Mouse (Mus musculus) G1E (cell line): Measurements from ENCODE around the gene Kcnj1. TPM values are rescaled to one million over a fixed set of nuclear protein-coding genes. Genes with fewer than 3 reads are reported as not detected.

ENCODE experiments used
- ATAC-seq: 2 replicates; pipeline ENCODE4 v1.8.0; 2016; ENCODE audit warnings: mild to moderate bottlenecking; ENCODE audit not compliant: insufficient number of reproducible peaks, poor library complexity, low FRiP score, severe bottlenecking; ENCODE audit errors: extremely low read depth
- DNase-seq: peaks from one replicate; pipeline ENCODE4 v3.0.0; 2012; ENCODE audit warnings: low spot score
- H3K27me3 ChIP-seq: 2 replicates; pipeline ENCODE4 v1.6.1; 2012; ENCODE audit warnings: mild to moderate bottlenecking, low read length, inconsistent platforms; ENCODE audit not compliant: insufficient read depth
- H3K36me3 ChIP-seq: replicated peaks from 2 replicates; pipeline ENCODE3; 2012; ENCODE audit warnings: mild to moderate bottlenecking, inconsistent platforms
- H3K4me1 ChIP-seq: 2 replicates; pipeline ENCODE4 v1.6.1; 2012; ENCODE audit warnings: low read depth, low read length, inconsistent platforms, mixed read lengths; ENCODE audit not compliant: insufficient read depth
- H3K4me3 ChIP-seq: 2 replicates; pipeline ENCODE4 v1.5.1; 2012; ENCODE audit warnings: low read depth, mild to moderate bottlenecking, inconsistent platforms, low read length, moderate library complexity, mixed read lengths
- H3K9me3 ChIP-seq: replicated peaks from 2 replicates; pipeline ENCODE4 v1.6.1; 2012; ENCODE audit warnings: inconsistent platforms
- CTCF ChIP-seq: IDR thresholded peaks from 2 replicates; pipeline ENCODE4 v1.5.1; 2012; ENCODE audit warnings: low read depth, low read length, inconsistent platforms, mixed read lengths
- GATA1 ChIP-seq: IDR thresholded peaks from 2 replicates; pipeline ENCODE4 v1.6.1; 2012; ENCODE audit warnings: borderline replicate concordance, low read length, inconsistent platforms, mixed read lengths
- GATA2 ChIP-seq: IDR thresholded peaks from 2 replicates; pipeline ENCODE4 v1.6.1; 2012; ENCODE audit warnings: low read depth, low read length, inconsistent platforms, borderline replicate concordance
- POLR2AphosphoS5 ChIP-seq: IDR thresholded peaks from 2 replicates; pipeline ENCODE4 v1.6.1; 2012; ENCODE audit warnings: low read depth, low read length, inconsistent platforms; ENCODE audit not compliant: insufficient replicate concordance
- TAL1 ChIP-seq: conservative IDR thresholded peaks from 2 replicates; pipeline ENCODE4 v1.6.1; 2012; ENCODE audit warnings: low read depth, low read length, inconsistent platforms, mixed read lengths
- polyA plus RNA-seq: library from polyadenylated mRNA; stranded (reverse); fragments of >175 nt; gene quantifications from 2 replicates; pipeline ENCODE4 v1.2.3, GENCODE M21; 2012
- total RNA-seq, 2 experiments: library from RNA; stranded (forward) in 1 of 2; stranded (reverse) in 1 of 2; fragments of 200-1000 nt in 1 of 2; fragments of >200 nt in 1 of 2; fragmentation: Nextera tagmentation in 1 of 2; gene quantifications; 2 replicates each; pipeline ENCODE4 v1.2.3; 2014 to 2017

Kcnj1 gene
- total and polyA plus RNA-seq, 3 experiments = 0.16 TPM; not detected in 2

DNA sequence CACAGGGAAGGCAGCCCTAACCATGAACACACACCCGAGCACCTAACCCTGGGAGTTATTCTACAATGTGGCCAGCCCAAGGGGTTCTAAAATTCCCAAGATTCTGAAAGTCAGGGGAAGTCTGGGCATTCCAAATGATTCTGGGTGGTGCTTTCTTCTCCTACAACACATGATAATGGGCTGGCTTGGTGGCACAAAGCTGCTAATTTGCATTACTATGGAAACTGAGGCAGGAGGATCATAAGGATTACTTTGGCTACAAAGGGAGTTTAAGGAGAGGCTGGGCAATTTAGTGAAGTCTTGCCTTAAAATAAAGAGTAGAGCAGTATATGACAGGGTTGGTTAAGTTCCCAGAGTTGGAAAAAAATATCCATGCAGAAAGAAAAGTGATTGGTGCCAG, 42.7 kb downstream of the Kcnj1 start:
- TF ChIP-seq GATA2 (no peak), TAL1 (no peak), GATA1 (no peak), POLR2AphosphoS5 (no peak), CTCF (no peak)
- no peaks in the 10 kb centered on the region for H3K27me3 ChIP-seq
- ATAC-seq (no peak), DNase-seq (no peak)
- peaks cover 4% of the 10 kb centered on the region; the same call in 1 of the 2 replicates for H3K9me3 ChIP-seq
- H3K36me3 ChIP-seq = no peaks in the 10 kb centered on the region
- no peaks in the 10 kb centered on the region for H3K4me1 ChIP-seq
- H3K4me3 ChIP-seq = no peak overlapping the region

DNA sequence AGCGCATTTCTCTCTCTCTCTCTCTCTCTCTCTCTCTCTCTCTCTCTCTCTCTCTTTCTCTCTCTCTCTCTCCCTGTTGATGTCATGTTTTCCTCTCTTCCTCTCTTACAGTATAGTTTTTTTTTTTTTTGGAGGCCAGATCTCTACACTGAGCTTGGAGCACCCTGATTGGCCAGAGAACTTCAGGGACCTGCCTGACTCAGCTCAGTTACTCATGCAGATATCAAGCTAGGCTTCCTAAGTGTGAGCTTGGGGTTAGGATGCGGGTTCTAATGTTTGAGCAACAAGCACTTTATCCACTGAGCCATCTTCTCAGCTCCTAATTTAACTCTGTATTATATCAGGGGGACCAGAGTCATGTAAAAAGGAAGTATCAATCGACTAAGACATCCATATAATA, 43.7 kb downstream of the Kcnj1 start:
- TF ChIP-seq POLR2AphosphoS5 (no peak), CTCF (no peak), TAL1 (no peak), GATA1 (no peak), GATA2 (no peak)
- Histone ChIP-seq H3K36me3 (no peaks in the 10 kb centered on the region), H3K27me3 (no peaks in the 10 kb centered on the region), H3K4me3 (no peak overlapping the region), H3K4me1 (no peaks in the 10 kb centered on the region), H3K9me3 (peaks cover 4% of the 10 kb centered on the region; the same call in 1 of the 2 replicates)
- no peak for ATAC-seq
- DNase-seq = no peak

GRCm38 (mm10) chr9:32417466-32418116, 45.3 kb downstream of the Kcnj1 start:
- H3K27me3 ChIP-seq = no peaks in the 10 kb centered on the region
- no peaks in the 10 kb centered on the region for H3K36me3 ChIP-seq
- TF ChIP-seq GATA1 (no peak), TAL1 (no peak), CTCF (no peak), POLR2AphosphoS5 (no peak), GATA2 (no peak)
- ATAC-seq (no peak), DNase-seq (no peak)
- no peaks in the 10 kb centered on the region for H3K4me1 ChIP-seq
- peaks cover 4% of the 10 kb centered on the region; the same call in 1 of the 2 replicates for H3K9me3 ChIP-seq
- no peak overlapping the region for H3K4me3 ChIP-seq

GRCm38 (mm10) chr9:32420711-32421110, 48.4 kb downstream of the Kcnj1 start:
- no peaks in the 10 kb centered on the region for H3K27me3 ChIP-seq
- H3K9me3 ChIP-seq = peaks cover 2% of the 10 kb centered on the region; the same call in 1 of the 2 replicates
- TF ChIP-seq GATA2 (no peak), CTCF (no peak), POLR2AphosphoS5 (no peak), TAL1 (no peak), GATA1 (no peak)
- H3K4me3 ChIP-seq = no peak overlapping the region
- ATAC-seq = no peak
- DNase-seq = no peak
- H3K4me1 ChIP-seq = no peaks in the 10 kb centered on the region
- H3K36me3 ChIP-seq = no peaks in the 10 kb centered on the region

DNA sequence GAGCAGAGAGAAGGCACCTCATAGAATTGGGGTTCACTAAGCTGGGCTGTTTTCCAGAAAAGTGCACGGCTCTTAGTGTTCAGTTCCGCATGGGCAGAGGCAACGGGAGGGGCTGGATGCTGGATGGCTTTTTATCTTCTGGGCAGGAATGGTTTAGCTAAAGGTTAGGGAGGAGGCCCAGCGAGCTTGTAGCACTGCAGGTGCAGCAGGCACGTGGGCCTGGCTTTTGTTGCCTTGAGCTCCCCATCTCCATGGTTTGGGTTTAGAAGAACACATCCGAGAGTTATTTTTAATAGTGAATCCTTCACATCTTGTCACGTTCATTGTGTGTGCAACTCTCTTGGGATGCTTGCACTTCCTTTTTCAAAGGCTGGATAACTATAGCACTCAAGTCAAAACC, 53.0 kb downstream of the Kcnj1 start:
- no peaks in the 10 kb centered on the region for H3K4me1 ChIP-seq
- TF ChIP-seq CTCF (no peak), TAL1 (no peak), POLR2AphosphoS5 (no peak), GATA1 (no peak), GATA2 (no peak)
- no peaks in the 10 kb centered on the region for H3K36me3 ChIP-seq
- H3K9me3 ChIP-seq = 0 out of 2 replicates have a peak, but pooled peaks cover 2% of the 10 kb centered on the region
- ATAC-seq = no peak
- no peak overlapping the region for H3K4me3 ChIP-seq
- no peak for DNase-seq
- no peaks in the 10 kb centered on the region for H3K27me3 ChIP-seq

- no peaks in the 10 kb centered on the region for H3K36me3 ChIP-seq
- no peak for TF ChIP-seq GATA2
- no peak for TF ChIP-seq POLR2AphosphoS5
- TF ChIP-seq CTCF = no peak
- no peak for TF ChIP-seq GATA1
- no peak for TF ChIP-seq TAL1
- no peak for ATAC-seq
These were observed 58.8 kb downstream of the Kcnj1 start for GRCm38 (mm10) chr9:32431061-32431460.

More at GRCm38 (mm10) chr9:32431061-32431460, 58.8 kb downstream of the Kcnj1 start:
- Histone ChIP-seq H3K27me3 (no peaks in the 10 kb centered on the region), H3K4me1 (no peaks in the 10 kb centered on the region), H3K4me3 (no peak overlapping the region), H3K9me3 (peaks cover 11% of the 10 kb centered on the region)
- no peak for DNase-seq
